Mouse (Mus musculus) stomach, postnatal 0 days (tissue): ENCODE measurements around the gene Fam163a. TPM values are rescaled to one million over a fixed set of nuclear protein-coding genes. Genes with fewer than 3 reads are reported as not detected.

ENCODE experiments used
- ATAC-seq: fragments of 200-750 bp; cut with Nextera tagmentation; 2 replicates; pipeline ENCODE4 v1.8.0; 2017; ENCODE audit not compliant: low FRiP score, low TSS enrichment
- DNase-seq: peaks from one replicate; pipeline ENCODE4 v3.0.0-alpha.2; 2016; ENCODE audit warnings: low spot score
- H3K27ac ChIP-seq: fragments of 300-500 bp; sonication (generic); replicated peaks from 2 replicates; pipeline ENCODE4 v1.5.1; 2014; ENCODE audit warnings: mild to moderate bottlenecking, control low read depth
- H3K27me3 ChIP-seq: fragments of 300-500 bp; sonication (generic); 2 replicates; pipeline ENCODE4 v1.6.1; 2014; ENCODE audit warnings: low read length; ENCODE audit not compliant: control insufficient read depth, insufficient read depth
- H3K36me3 ChIP-seq: fragments of 300-500 bp; sonication (generic); 2 replicates; pipeline ENCODE4 v1.6.1; 2014; ENCODE audit warnings: low read length, mixed read lengths; ENCODE audit not compliant: control insufficient read depth, insufficient read depth
- H3K4me1 ChIP-seq: fragments of 300-500 bp; sonication (generic); replicated peaks from 2 replicates; pipeline ENCODE4 v1.6.1; 2014; ENCODE audit warnings: antibody characterized with exemption; ENCODE audit not compliant: control insufficient read depth, insufficient read depth
- H3K4me2 ChIP-seq: fragments of 300-500 bp; sonication (generic); replicated peaks from 2 replicates; pipeline ENCODE4 v1.6.1; 2014; ENCODE audit warnings: low read depth, mild to moderate bottlenecking, control low read depth, moderate library complexity
- H3K4me3 ChIP-seq: fragments of 300-500 bp; sonication (generic); 2 replicates; pipeline ENCODE4 v1.5.1; 2014; ENCODE audit warnings: low read depth, low read length, control low read depth
- H3K9ac ChIP-seq: fragments of 300-500 bp; sonication (generic); 2 replicates; pipeline ENCODE4 v1.6.1; 2014; ENCODE audit warnings: mild to moderate bottlenecking, low read length, control low read depth, mixed read lengths
- H3K9me3 ChIP-seq: fragments of 300-500 bp; sonication (generic); 2 replicates; pipeline ENCODE4 v1.6.1; 2016; ENCODE audit warnings: low read length; ENCODE audit not compliant: control insufficient read depth
- CTCF ChIP-seq: IDR thresholded peaks from 2 replicates; pipeline ENCODE4 v1.5.1; 2016; ENCODE audit warnings: antibody characterized with exemption, low read depth, mild to moderate bottlenecking, moderate library complexity
- EP300 ChIP-seq: optimal IDR thresholded peaks from 2 replicates; pipeline ENCODE3; 2016; ENCODE audit warnings: antibody characterized with exemption
- WGBS: fragments of 180-500 bp; shearing (Covaris S2); extraction: QIAGEN DNeasy Blood & Tissue Kit; methylation state at CpG from one replicate; pipeline ENCODE4 v1.1.7; 2014; 5-methylcytosine and 5-hydroxymethylcytosine counted together
- polyA plus RNA-seq: library from polyadenylated mRNA; unstranded; fragments of >200 nt; fragmentation: Nextera tagmentation; extraction: Ambion mirVana; gene quantifications from 2 replicates; pipeline ENCODE4 v1.2.1, GENCODE M21; 2015

The Fam163a gene
- polyA plus RNA-seq, 1 experiment from 2014 or later, result 1.2 TPM

- H3K27ac ChIP-seq, result no peak overlapping the region
- H3K4me3 ChIP-seq, result no peak overlapping the region
- no peaks in the 10 kb centered on the region for H3K4me1 ChIP-seq
- TF ChIP-seq CTCF (no peak), EP300 (no peak)
- no peak overlapping the region for H3K9ac ChIP-seq
- H3K9me3 ChIP-seq, result no peaks in the 10 kb centered on the region
- H3K36me3 ChIP-seq, result no peaks in the 10 kb centered on the region
- H3K27me3 ChIP-seq, result no peaks in the 10 kb centered on the region
- WGBS, result 56% methylated on average over 10 of the region's 10 CpGs
- H3K4me2 ChIP-seq, result no peak overlapping the region
- DNase-seq, result no peak
- ATAC-seq, result no peak
Observed at GRCm38 (mm10) chr1:156108400-156108799, 96.4 kb downstream of the Fam163a start.

GRCm38 (mm10) chr1:156107424-156107823 lies 97.4 kb downstream of the Fam163a start:
- Histone ChIP-seq H3K27ac (no peak overlapping the region), H3K4me1 (no peaks in the 10 kb centered on the region), H3K9ac (no peak overlapping the region), H3K4me3 (no peak overlapping the region), H3K4me2 (no peak overlapping the region), H3K27me3 (no peaks in the 10 kb centered on the region), H3K36me3 (no peaks in the 10 kb centered on the region), H3K9me3 (no peaks in the 10 kb centered on the region)
- TF ChIP-seq CTCF (no peak), EP300 (no peak)
- 72% methylated on average over 2 of the region's 2 CpGs for WGBS
- ATAC-seq, result no peak
- DNase-seq, result no peak

- WGBS, result 61% methylated on average over 2 of the region's 2 CpGs
Observed at GRCm38 (mm10) chr1:156105381-156105780, 99.4 kb downstream of the Fam163a start.

GRCm38 (mm10) chr1:156103763-156104162 lies 101.1 kb downstream of the Fam163a start:
- TF ChIP-seq CTCF (no peak), EP300 (no peak)
- 87% methylated on average over 2 of the region's 2 CpGs for WGBS
- Histone ChIP-seq H3K4me1 (no peaks in the 10 kb centered on the region), H3K27me3 (no peaks in the 10 kb centered on the region), H3K9ac (no peak overlapping the region), H3K4me3 (no peak overlapping the region), H3K9me3 (no peaks in the 10 kb centered on the region), H3K36me3 (no peaks in the 10 kb centered on the region), H3K4me2 (no peak overlapping the region), H3K27ac (no peak overlapping the region)
- ATAC-seq (no peak), DNase-seq (no peak)

More at GRCm38 (mm10) chr1:156105381-156105780, 99.4 kb downstream of the Fam163a start:
- ATAC-seq (no peak), DNase-seq (no peak)
- no peak overlapping the region for H3K4me3 ChIP-seq
- no peaks in the 10 kb centered on the region for H3K9me3 ChIP-seq
- no peaks in the 10 kb centered on the region for H3K36me3 ChIP-seq
- no peak overlapping the region for H3K9ac ChIP-seq
- no peaks in the 10 kb centered on the region for H3K4me1 ChIP-seq
- no peak overlapping the region for H3K27ac ChIP-seq
- H3K4me2 ChIP-seq, result no peak overlapping the region
- TF ChIP-seq EP300 (no peak), CTCF (no peak)
- H3K27me3 ChIP-seq, result no peaks in the 10 kb centered on the region

- TF ChIP-seq CTCF (no peak), EP300 (no peak)
- 78% methylated on average over 4 of the region's 4 CpGs for WGBS
Observed at GRCm38 (mm10) chr1:156091811-156092210, 113.0 kb downstream of the Fam163a start.

GRCm38 (mm10) chr1:156090042-156090441 lies 114.8 kb downstream of the Fam163a start:
- Histone ChIP-seq H3K36me3 (no peaks in the 10 kb centered on the region), H3K4me2 (no peak overlapping the region), H3K9ac (no peak overlapping the region), H3K9me3 (no peaks in the 10 kb centered on the region), H3K4me1 (no peaks in the 10 kb centered on the region), H3K4me3 (no peak overlapping the region), H3K27ac (no peak overlapping the region), H3K27me3 (no peaks in the 10 kb centered on the region)
- TF ChIP-seq CTCF (no peak), EP300 (no peak)
- WGBS, result 62% methylated on average over 4 of the region's 4 CpGs
- DNase-seq (no peak), ATAC-seq (no peak)

More at GRCm38 (mm10) chr1:156091811-156092210, 113.0 kb downstream of the Fam163a start:
- no peak for DNase-seq
- H3K4me1 ChIP-seq, result no peaks in the 10 kb centered on the region
- ATAC-seq, result no peak
- no peaks in the 10 kb centered on the region for H3K27me3 ChIP-seq
- H3K36me3 ChIP-seq, result no peaks in the 10 kb centered on the region
- no peak overlapping the region for H3K4me2 ChIP-seq
- H3K9me3 ChIP-seq, result no peaks in the 10 kb centered on the region
- no peak overlapping the region for H3K27ac ChIP-seq
- no peak overlapping the region for H3K4me3 ChIP-seq
- H3K9ac ChIP-seq, result no peak overlapping the region
